Mouse (Mus musculus): ENCODE data around the gene Duoxa1. TPM values are rescaled to one million over a fixed set of nuclear protein-coding genes. Genes with fewer than 3 reads are reported as not detected.
A peak's percentile ranks its signal among the peaks of the same experiment; 100 is the strongest.

Gene Duoxa1
- polyA plus RNA-seq, 1 experiment from 2014 or later = 0.09 TPM

DNA sequence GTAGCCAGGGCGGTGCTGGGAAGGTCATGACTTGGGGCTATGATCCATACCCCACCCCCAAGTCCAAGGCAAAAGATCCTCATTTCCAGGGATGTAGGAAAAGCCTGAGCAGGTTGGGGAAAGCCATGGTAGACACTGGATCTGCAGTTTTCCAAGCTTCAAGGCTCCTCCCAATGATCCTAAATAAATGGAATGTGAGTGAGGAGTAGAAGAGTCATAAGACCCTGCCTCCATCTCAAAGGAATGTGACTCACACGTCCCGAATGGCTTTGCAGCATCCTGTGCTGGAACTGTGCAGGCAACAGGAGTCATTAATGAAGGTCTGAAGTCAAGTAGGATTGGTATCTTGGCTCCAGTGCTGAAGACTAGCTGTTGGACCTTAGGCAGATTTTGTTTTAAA lies 14.5 kb upstream of the Duoxa1 start:
- H3K27me3 ChIP-seq (replicated peaks) = no peaks in the 10 kb centered on the region
- peaks cover 5% of the 10 kb centered on the region for H3K4me1 ChIP-seq
- no peaks in the 10 kb centered on the region for H3K9me3 ChIP-seq
- no peak overlapping the region for H3K4me3 ChIP-seq
- no peak overlapping the region for H3K4me2 ChIP-seq
- H3K27ac ChIP-seq (replicated peaks) = no peak overlapping the region
- WGBS = 40% methylated on average over 3 of the region's 3 CpGs
- no peak for ATAC-seq (ENCODE audit: extremely low read depth, insufficient number of reproducible peaks, low FRiP score, low TSS enrichment)
- H3K9ac ChIP-seq = no peak overlapping the region
- H3K36me3 ChIP-seq = no peaks in the 10 kb centered on the region

DNA sequence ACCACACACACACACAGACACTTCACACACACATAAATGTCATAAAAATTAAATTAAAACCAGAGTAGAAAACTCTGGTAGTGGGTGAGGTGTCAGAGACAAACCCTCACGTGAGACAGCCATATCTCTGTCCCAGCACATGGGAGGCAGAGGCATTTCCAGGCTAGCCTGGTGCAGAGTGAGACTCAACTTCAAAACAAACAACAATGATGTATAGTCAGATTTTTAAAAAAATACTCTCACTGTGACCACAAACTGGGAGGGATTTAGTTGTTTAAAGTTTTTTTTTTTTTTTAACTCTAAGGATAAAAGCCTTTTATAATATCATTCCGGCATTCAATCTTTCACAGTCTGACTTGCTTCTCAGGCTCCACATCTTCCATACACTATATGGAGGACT lies 11.8 kb upstream of the Duoxa1 start:
- Histone ChIP-seq H3K27ac (replicated peaks) (no peak overlapping the region), H3K27me3 (replicated peaks) (no peaks in the 10 kb centered on the region), H3K9ac (no peak overlapping the region), H3K4me1 (peaks cover 5% of the 10 kb centered on the region), H3K36me3 (no peaks in the 10 kb centered on the region), H3K9me3 (no peaks in the 10 kb centered on the region), H3K4me2 (no peak overlapping the region), H3K4me3 (no peak overlapping the region)
- no peak for ATAC-seq (ENCODE audit: extremely low read depth, insufficient number of reproducible peaks, low FRiP score, low TSS enrichment)
- 60% methylated on average over 2 of the region's 2 CpGs for WGBS

DNA sequence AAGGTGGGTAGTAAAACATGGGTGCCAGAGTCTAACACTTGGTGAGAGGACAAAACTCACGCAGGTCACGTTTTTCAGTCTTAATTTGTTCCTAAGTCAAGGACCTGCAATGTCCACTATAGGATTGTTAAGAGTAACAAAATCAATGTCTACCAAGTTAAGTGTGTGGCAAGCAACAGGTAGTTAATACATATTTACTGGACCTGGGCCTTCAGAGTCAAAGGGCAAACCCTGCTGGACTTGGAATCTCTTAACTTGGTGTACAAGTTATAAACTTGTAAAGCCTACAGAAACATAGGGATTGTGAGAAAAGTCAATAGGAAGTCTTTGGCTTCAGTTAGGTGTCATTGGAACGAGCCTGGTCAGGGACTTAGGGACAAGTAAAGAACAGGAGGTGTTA lies 11.1 kb upstream of the Duoxa1 start:
- Histone ChIP-seq H3K4me2 (no peak overlapping the region), H3K4me3 (no peak overlapping the region), H3K27ac (replicated peaks) (no peak overlapping the region), H3K36me3 (no peaks in the 10 kb centered on the region), H3K9ac (no peak overlapping the region), H3K4me1 (peaks cover 5% of the 10 kb centered on the region), H3K27me3 (replicated peaks) (no peaks in the 10 kb centered on the region), H3K9me3 (no peaks in the 10 kb centered on the region)
- 69% methylated on average over 3 of the region's 3 CpGs for WGBS
- no peak for ATAC-seq (ENCODE audit: extremely low read depth, insufficient number of reproducible peaks, low FRiP score, low TSS enrichment)

DNA sequence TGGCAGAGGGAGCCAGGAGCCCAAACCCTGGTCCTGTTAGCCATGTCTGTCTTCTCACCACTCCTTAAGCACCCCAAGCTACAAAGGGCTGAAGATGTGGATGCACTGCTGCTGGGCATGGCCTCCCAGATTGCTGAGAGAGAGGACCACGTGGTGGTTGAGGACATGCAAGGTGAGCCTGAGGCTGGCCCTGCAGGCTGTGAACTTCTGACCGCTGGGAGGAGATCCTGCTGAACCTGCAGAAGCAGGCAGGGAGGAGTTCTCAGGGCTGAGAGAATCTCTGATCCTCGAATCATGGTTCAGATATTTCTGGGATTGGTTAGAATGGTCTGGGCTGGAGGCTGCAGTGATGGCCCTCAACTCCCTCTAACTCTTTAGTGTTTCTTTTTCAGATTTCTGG lies 10.4 kb upstream of the Duoxa1 start:
- WGBS = 56% methylated on average over 3 of the region's 3 CpGs
- H3K27ac ChIP-seq (replicated peaks) = no peak overlapping the region
- ATAC-seq (ENCODE audit: extremely low read depth, insufficient number of reproducible peaks, low FRiP score, low TSS enrichment) = no peak
- no peaks in the 10 kb centered on the region for H3K9me3 ChIP-seq
- no peaks in the 10 kb centered on the region for H3K36me3 ChIP-seq
- H3K9ac ChIP-seq = no peak overlapping the region
- peaks cover 5% of the 10 kb centered on the region for H3K4me1 ChIP-seq
- peaks cover 2% of the 10 kb centered on the region; the same call in 1 of the 2 replicates for H3K27me3 ChIP-seq (replicated peaks)
- H3K4me2 ChIP-seq = no peak overlapping the region
- H3K4me3 ChIP-seq = no peak overlapping the region

DNA sequence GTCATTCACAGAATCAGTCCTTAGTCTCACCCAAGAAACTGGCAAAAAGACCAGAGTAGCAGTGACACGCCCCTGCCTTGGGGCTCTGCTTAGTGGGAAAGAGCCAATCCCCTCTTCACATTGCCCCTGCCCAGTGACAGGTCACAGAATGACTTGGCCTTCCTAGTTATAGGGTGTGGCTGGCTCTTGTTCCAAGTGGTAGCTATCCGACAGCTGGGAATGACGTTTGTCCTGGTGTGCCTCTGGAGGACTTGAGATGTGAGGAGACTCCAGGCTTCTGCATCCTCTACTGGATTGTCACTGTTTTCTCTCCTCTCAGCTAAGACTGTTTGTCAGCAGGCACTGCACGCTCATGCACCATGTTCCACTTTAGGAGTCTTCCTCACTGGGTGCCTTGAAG lies 3.9 kb upstream of the Duoxa1 start:
- no peak overlapping the region for H3K4me2 ChIP-seq
- no peak overlapping the region for H3K9ac ChIP-seq
- H3K36me3 ChIP-seq = no peaks in the 10 kb centered on the region
- H3K4me1 ChIP-seq = peaks cover 10% of the 10 kb centered on the region
- ATAC-seq (ENCODE audit: extremely low read depth, insufficient number of reproducible peaks, low FRiP score, low TSS enrichment) = no peak
- 42% methylated on average over 4 of the region's 4 CpGs for WGBS
- no peak overlapping the region for H3K4me3 ChIP-seq
- no peaks in the 10 kb centered on the region for H3K9me3 ChIP-seq
- H3K27ac ChIP-seq (replicated peaks) = no peak overlapping the region
- H3K27me3 ChIP-seq (replicated peaks) = peaks cover 68% of the 10 kb centered on the region

DNA sequence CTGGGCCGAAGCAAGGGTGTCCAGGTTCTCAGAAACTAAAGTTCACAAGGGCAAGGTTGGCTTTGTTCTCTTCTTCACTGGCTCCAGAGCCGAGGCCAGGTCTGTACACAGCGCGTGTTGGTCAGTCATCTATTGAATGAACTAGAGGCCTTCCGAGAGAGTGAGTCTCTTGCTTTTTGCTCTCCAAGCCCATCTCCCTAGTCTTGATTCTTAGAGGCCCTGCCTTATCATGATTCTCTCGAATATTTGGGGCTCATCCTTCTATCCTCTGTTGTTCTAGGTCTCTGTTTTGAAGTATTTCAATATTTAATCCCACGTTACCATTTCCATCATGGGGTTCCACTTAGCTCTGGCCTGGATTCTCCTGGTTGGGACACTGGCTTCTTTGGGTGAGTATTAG lies 1.8 kb upstream of the Duoxa1 start, which contains the start of gene Duox1:
Gene Duox1, plus strand, starts transcription at position 301 of the 400 bp plus-strand sequence.
- no peak for ATAC-seq (ENCODE audit: extremely low read depth, insufficient number of reproducible peaks, low FRiP score, low TSS enrichment)
- H3K9ac ChIP-seq = no peak within 1 kb of the TSS
- no peak within 1 kb of the TSS for H3K27ac ChIP-seq (replicated peaks)
- no peaks in the 10 kb centered on the region for H3K9me3 ChIP-seq
- H3K36me3 ChIP-seq = no peaks in the 10 kb centered on the region
- H3K4me2 ChIP-seq = no peak within 1 kb of the TSS
- H3K27me3 ChIP-seq (replicated peaks) = peaks cover 88% of the 10 kb centered on the region
- H3K4me1 ChIP-seq = peaks cover 10% of the 10 kb centered on the region
- 76% methylated on average over 7 of the region's 7 CpGs for WGBS
- H3K4me3 ChIP-seq = no peak within 1 kb of the TSS

DNA sequence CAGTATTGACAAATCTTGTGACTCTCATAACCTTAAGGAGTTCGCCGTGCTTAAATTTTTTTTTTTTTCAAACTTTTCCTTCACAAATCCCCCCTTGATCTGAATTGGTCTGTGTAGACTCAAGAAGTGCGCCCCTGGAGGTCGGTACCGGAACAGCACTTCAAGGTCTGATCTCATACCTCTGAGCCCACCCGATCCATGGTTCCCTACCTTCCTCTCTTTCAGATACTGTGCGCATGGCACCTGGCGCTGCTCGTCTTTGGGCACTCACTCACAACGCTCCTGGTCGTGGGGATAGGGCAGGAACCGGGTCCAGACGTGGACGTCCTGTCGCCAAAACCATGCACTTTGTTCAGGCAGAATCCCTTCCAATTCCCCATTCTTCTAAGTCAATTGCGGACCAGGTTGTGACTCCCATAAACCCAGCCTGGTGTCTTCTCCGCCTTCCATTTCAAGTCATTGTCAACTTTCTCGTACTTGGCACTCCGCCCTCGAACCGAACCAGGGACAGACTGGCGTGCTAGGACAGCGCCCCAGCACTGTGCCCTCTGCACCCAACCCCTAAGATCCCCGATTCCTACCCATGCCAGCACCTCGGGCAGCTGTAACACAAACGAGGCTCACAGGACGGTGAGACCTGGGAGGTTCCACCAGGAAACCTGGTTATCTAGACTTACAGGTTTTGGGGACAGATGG lies 660 bp downstream of the Duoxa1 start:
- Histone ChIP-seq H3K4me1 (peaks cover 10% of the 10 kb centered on the region), H3K36me3 (no peaks in the 10 kb centered on the region), H3K27me3 (replicated peaks) (peaks cover 98% of the 10 kb centered on the region), H3K9me3 (no peaks in the 10 kb centered on the region), H3K9ac (no peak overlapping the region), H3K27ac (replicated peaks) (no peak overlapping the region), H3K4me2 (peak overlapping the region; percentile 66), H3K4me3 (peak overlapping the region; percentile 40)
- 3% methylated on average over 27 of the region's 27 CpGs for WGBS
- ATAC-seq (ENCODE audit: extremely low read depth, insufficient number of reproducible peaks, low FRiP score, low TSS enrichment) = no peak

DNA sequence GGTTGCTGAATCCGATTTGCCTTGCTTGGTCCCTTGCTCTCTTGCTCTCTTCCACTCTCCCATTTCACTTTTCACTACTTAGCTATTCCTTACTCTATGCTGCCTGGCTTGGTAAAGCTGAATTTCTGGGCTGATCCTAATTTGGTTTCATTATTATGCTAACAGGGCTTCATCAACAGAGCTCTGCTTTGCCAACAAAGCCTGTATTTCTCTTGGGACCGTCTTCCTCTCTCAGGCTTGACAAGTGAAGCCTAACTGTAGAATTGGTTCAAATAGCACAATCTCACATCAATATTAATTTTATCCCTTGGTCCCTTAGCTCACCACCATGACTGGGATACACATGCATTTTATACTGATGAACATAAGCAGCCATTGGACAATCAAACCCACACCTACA lies 2.0 kb downstream of the Duoxa1 start:
- H3K27me3 ChIP-seq (replicated peaks) = peaks cover 98% of the 10 kb centered on the region
- H3K9me3 ChIP-seq = no peaks in the 10 kb centered on the region
- H3K4me2 ChIP-seq = no peak overlapping the region
- H3K9ac ChIP-seq = no peak overlapping the region
- WGBS = 43% methylated on average over 2 of the region's 2 CpGs
- no peak for ATAC-seq (ENCODE audit: extremely low read depth, insufficient number of reproducible peaks, low FRiP score, low TSS enrichment)
- peaks cover 10% of the 10 kb centered on the region for H3K4me1 ChIP-seq
- H3K4me3 ChIP-seq = no peak overlapping the region
- H3K27ac ChIP-seq (replicated peaks) = no peak overlapping the region
- H3K36me3 ChIP-seq = no peaks in the 10 kb centered on the region

DNA sequence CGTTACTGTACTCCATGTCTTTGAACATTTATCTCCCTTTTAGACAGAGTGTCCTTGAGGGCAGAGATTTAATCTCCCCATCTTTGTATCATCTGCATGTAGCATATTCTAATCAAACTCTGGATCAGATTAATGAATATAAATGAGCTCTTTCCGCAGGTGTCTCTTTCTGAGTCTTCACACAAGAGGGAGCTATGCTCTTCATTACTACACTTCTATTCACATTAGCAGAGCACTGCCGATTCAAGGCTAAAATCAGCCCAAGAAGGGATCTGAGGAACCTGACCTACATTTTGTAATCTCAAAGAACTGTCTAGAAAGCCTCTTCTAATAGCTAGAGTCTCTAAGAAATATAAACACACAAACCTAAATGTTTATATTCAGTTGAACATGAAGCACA lies 3.9 kb downstream of the Duoxa1 start:
- no peak for ATAC-seq (ENCODE audit: extremely low read depth, insufficient number of reproducible peaks, low FRiP score, low TSS enrichment)
- Histone ChIP-seq H3K9me3 (no peaks in the 10 kb centered on the region), H3K27ac (replicated peaks) (no peak overlapping the region), H3K4me3 (no peak overlapping the region), H3K9ac (no peak overlapping the region), H3K4me2 (no peak overlapping the region), H3K4me1 (peaks cover 10% of the 10 kb centered on the region), H3K27me3 (replicated peaks) (peaks cover 98% of the 10 kb centered on the region), H3K36me3 (no peaks in the 10 kb centered on the region)
- WGBS = 40% methylated on average over 3 of the region's 3 CpGs

DNA sequence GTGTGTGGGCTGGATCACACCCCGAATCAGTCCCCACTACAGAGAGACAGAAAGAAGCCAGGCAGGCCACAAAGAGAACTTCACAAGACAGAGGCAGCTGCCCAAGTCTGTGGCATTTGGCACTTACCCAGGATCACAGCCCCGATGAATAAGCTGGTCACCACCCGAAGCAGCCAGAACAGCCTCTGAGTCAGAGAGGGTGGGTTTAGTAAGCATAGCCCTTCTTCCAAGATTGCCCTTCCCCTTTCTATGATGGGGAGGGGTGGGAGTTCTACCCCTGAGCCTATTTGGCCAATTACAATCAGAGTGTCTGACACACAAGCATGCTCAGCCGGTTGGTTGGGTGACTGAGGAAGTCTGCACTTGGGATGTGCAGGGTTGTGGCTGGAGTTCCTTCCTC lies 7.3 kb downstream of the Duoxa1 start:
- Histone ChIP-seq H3K9me3 (no peaks in the 10 kb centered on the region), H3K4me2 (no peak overlapping the region), H3K36me3 (no peaks in the 10 kb centered on the region), H3K27ac (replicated peaks) (no peak overlapping the region), H3K4me3 (no peak overlapping the region), H3K9ac (no peak overlapping the region), H3K4me1 (peaks cover 12% of the 10 kb centered on the region), H3K27me3 (replicated peaks) (peaks cover 97% of the 10 kb centered on the region)
- no peak; the same call in 1 of the 2 replicates for ATAC-seq (ENCODE audit: extremely low read depth, insufficient number of reproducible peaks, low FRiP score, low TSS enrichment)
- WGBS = 51% methylated on average over 4 of the region's 4 CpGs

DNA sequence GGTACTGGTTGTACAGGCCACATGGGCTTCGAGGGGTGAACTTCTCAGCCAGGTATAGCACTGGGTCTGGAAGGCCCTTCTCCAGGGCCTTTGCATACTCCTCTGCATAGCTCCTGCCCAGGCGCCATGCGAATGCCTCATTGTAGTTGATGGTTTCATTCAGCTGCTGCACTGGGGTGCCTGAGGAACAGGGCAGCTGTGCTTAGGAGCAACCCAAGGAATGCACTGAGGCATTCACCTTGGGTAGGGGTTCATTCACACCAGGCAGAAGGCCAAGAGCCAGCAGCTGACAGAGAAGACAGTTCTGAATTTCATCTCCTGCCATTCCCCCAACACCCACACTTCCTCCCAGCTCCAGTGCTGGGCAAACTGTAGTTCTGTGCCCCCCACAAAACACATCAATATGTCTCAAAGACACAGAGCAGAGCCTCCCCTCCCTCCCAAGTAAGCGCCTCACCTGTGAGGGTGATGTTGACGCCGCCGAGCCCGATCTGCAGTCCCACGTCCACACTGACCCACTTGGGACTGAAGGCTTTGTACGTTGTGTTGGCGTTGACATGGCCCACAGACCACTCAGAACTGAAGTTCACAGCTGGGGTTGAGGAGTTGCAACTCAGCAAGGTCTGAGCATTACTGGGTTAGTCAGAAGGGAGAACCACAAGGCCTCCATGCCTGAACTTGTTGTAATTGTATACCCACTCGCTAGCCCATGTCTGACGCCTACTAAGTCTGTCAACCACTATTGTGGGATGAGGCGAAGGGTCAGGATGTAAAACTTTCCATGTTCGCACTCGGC lies 8.2 kb downstream of the Duoxa1 start:
- H3K4me2 ChIP-seq = no peak overlapping the region
- no peak overlapping the region for H3K27ac ChIP-seq (replicated peaks)
- no peak for ATAC-seq (ENCODE audit: extremely low read depth, insufficient number of reproducible peaks, low FRiP score, low TSS enrichment)
- H3K4me3 ChIP-seq = no peak overlapping the region
- no peaks in the 10 kb centered on the region for H3K9me3 ChIP-seq
- H3K9ac ChIP-seq = no peak overlapping the region
- H3K36me3 ChIP-seq = no peaks in the 10 kb centered on the region
- H3K4me1 ChIP-seq = peaks cover 21% of the 10 kb centered on the region
- peaks cover 97% of the 10 kb centered on the region for H3K27me3 ChIP-seq (replicated peaks)
- WGBS = 77% methylated on average over 16 of the region's 16 CpGs

DNA sequence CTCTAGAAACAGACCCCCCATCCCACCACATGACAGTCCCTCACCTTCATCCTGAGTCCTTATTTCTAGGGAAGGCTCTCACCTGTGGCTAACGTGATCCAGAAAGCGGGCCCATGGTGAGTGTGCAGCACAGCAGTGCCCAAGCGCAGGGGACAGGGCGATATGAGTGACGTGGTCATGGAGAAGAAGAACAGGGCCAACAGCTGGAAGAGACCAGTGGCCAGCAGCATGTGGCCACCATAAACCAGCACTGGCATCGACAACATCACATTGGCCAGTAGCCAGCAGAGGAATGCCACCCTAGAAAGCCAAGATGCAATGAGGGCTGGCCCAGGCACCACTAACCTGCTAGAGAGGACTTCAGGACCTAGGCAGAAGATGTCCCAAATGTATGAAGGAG lies 9.0 kb downstream of the Duoxa1 start:
- Histone ChIP-seq H3K36me3 (no peaks in the 10 kb centered on the region), H3K4me3 (no peak overlapping the region), H3K9me3 (no peaks in the 10 kb centered on the region), H3K4me1 (peaks cover 24% of the 10 kb centered on the region), H3K9ac (no peak overlapping the region), H3K4me2 (no peak overlapping the region), H3K27me3 (replicated peaks) (peaks cover 98% of the 10 kb centered on the region), H3K27ac (replicated peaks) (no peak overlapping the region)
- no peak for ATAC-seq (ENCODE audit: extremely low read depth, insufficient number of reproducible peaks, low FRiP score, low TSS enrichment)
- WGBS = 79% methylated on average over 6 of the region's 6 CpGs

Data from heart, embryonic 13.5 days (tissue).